12 mouse cellular contexts compared by ENCODE assay signal in the genomic region with DNA sequence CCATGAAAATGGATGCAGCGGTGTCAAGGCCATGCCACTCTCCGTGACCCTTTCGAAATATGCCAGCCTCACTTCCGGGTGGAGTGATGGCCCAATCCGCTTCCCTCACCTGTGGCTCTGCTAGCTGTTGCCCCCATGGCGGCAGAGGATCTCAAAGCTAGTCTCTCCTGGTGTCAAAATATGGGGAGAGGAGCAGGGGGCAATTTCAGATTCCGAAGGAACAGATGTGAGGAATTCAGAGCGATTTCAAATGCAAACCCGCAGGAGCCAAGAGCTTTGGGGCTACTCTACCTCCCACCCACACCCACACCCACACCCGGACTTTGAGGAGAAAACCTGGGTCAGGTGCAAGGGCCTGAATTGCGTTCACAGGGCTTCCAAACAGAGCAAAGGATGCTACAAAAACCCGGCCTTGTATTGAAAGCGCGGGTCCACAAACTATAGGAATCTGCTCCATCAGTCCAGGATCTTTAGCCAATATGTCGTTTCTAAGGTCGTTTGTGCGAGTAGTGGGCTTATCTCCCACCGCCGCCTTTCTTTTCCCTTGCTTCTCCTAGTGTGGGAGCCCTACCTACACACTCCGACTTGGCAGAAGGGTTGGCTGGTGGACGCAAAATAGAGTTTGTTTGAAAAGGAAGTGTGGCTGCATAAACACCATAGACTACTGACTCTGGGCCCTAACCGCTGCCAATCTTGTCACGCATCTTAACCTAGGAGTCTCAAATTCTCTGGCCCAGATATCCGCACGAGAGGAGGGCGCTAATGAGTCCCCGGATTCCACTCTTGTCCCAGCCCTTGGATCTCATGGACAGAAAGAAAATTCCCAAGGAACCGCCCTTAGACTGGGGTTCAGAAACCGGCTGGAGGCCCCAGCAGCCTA. TPM values are rescaled to one million over a fixed set of nuclear protein-coding genes. Genes with fewer than 3 reads are reported as not detected.
DNase-seq lines count a peak whose midpoint lies in the region; ATAC-seq and TF ChIP-seq lines count a peak whose summit lies in the region.
"Had no signal": no experiment of that assay in that cellular context is flagged by ENCODE, and none has a peak within 500 bp of the region (broad histone marks: within the 10 kb centered on the region; RNA-seq: fewer than 3 reads in every experiment).

No protein-coding gene starts in this region.

- TF ChIP-seq EP300 in lung, postnatal 0 days (IDR thresholded peaks at IDR 0.05) = no peak
- no peak for TF ChIP-seq EP300 in heart, postnatal 0 days (IDR thresholded peaks at IDR 0.05; ENCODE audit: low read depth)

- WGBS in forebrain, embryonic 10.5 days = under 1% methylated on average over 29 of the region's 29 CpGs
- under 1% methylated on average over 29 of the region's 29 CpGs for WGBS in forebrain, embryonic 14.5 days
- WGBS in lung, postnatal 0 days = 4% methylated on average over 29 of the region's 29 CpGs
- 9% methylated on average over 29 of the region's 29 CpGs for WGBS in heart, postnatal 0 days
- 14% methylated on average over 29 of the region's 29 CpGs for WGBS in stomach, embryonic 14.5 days

- ATAC-seq in forebrain, embryonic 14.5 days = no peak
- ATAC-seq in lung, postnatal 0 days = no peak
- ATAC-seq in heart, postnatal 0 days (ENCODE audit: insufficient read depth, low read depth) = no peak
- ATAC-seq in stomach, embryonic 14.5 days (ENCODE audit: insufficient number of reproducible peaks, insufficient read depth, low FRiP score, low read depth) = no peak

- H3K36me3 ChIP-seq in forebrain, embryonic 10.5 days (replicated peaks) = no peaks in the 10 kb centered on the region
- no peaks in the 10 kb centered on the region for H3K36me3 ChIP-seq in forebrain, embryonic 14.5 days (ENCODE audit: control insufficient read depth, insufficient read depth, low read length)
- H3K36me3 ChIP-seq in lung, postnatal 0 days (ENCODE audit: insufficient read depth, low read length) = no peaks in the 10 kb centered on the region
- peaks cover 4% of the 10 kb centered on the region; the same call in 1 of the 2 replicates for H3K36me3 ChIP-seq in heart, postnatal 0 days (replicated peaks; ENCODE audit: control insufficient read depth, insufficient read depth, low read length)
- H3K36me3 ChIP-seq in stomach, embryonic 14.5 days (ENCODE audit: control insufficient read depth, insufficient read depth, low read length) = no peaks in the 10 kb centered on the region; the same call in 1 of the 2 replicates
- H3K36me3 ChIP-seq: midbrain, embryonic 12.5 days had no signal

- H3K4me1 ChIP-seq in forebrain, embryonic 10.5 days = peaks cover 17% of the 10 kb centered on the region
- no peaks in the 10 kb centered on the region for H3K4me1 ChIP-seq in forebrain, embryonic 14.5 days (ENCODE audit: control insufficient read depth, insufficient read depth, low read length)
- H3K4me1 ChIP-seq in lung, postnatal 0 days (ENCODE audit: insufficient read depth, low read depth, low read length) = no peaks in the 10 kb centered on the region
- H3K4me1 ChIP-seq in heart, postnatal 0 days (ENCODE audit: control insufficient read depth, insufficient read depth) = peaks cover 29% of the 10 kb centered on the region
- H3K4me1 ChIP-seq in stomach, embryonic 14.5 days (ENCODE audit: control insufficient read depth, insufficient read depth, low read length) = peaks cover 9% of the 10 kb centered on the region; the same call in 1 of the 2 replicates

- no peak for TF ChIP-seq CTCF in lung, postnatal 0 days (IDR thresholded peaks at IDR 0.05)
- no peak for TF ChIP-seq CTCF in heart, postnatal 0 days (IDR thresholded peaks at IDR 0.05; ENCODE audit: low read depth)

- peaks cover 100% of the 10 kb centered on the region for H3K27me3 ChIP-seq in forebrain, embryonic 10.5 days (ENCODE audit: poor library complexity, severe bottlenecking)
- peaks cover 88% of the 10 kb centered on the region for H3K27me3 ChIP-seq in forebrain, embryonic 14.5 days (replicated peaks; ENCODE audit: control insufficient read depth, insufficient read depth, low read length)
- peaks cover 87% of the 10 kb centered on the region for H3K27me3 ChIP-seq in lung, postnatal 0 days (replicated peaks; ENCODE audit: insufficient read depth, low read length)
- H3K27me3 ChIP-seq in heart, postnatal 0 days (ENCODE audit: control insufficient read depth, insufficient read depth, low read length) = no peaks in the 10 kb centered on the region
- H3K27me3 ChIP-seq in stomach, embryonic 14.5 days (ENCODE audit: control insufficient read depth, insufficient read depth, low read length) = peaks cover 18% of the 10 kb centered on the region

- H3K27ac ChIP-seq in forebrain, embryonic 10.5 days = no peak overlapping the region
- H3K27ac ChIP-seq in forebrain, embryonic 14.5 days (ENCODE audit: low read depth, low read length) = no peak overlapping the region
- no peak overlapping the region for H3K27ac ChIP-seq in lung, postnatal 0 days (ENCODE audit: low read length)
- peak overlapping the region; percentile 98 for H3K27ac ChIP-seq in heart, postnatal 0 days (ENCODE audit: low read depth)
- H3K27ac ChIP-seq in stomach, embryonic 14.5 days (ENCODE audit: low read length) = peak overlapping the region; percentile 85
- H3K27ac ChIP-seq: midbrain, embryonic 12.5 days had no signal

- peak overlapping the region; percentile 29; the same call in 1 of the 2 replicates for H3K4me3 ChIP-seq in forebrain, embryonic 10.5 days
- H3K4me3 ChIP-seq in forebrain, embryonic 14.5 days (ENCODE audit: low read depth, low read length) = no peak overlapping the region
- H3K4me3 ChIP-seq in lung, postnatal 0 days (ENCODE audit: low read depth, low read length) = no peak overlapping the region
- peak overlapping the region; percentile 40 for H3K4me3 ChIP-seq in heart, postnatal 0 days (ENCODE audit: low read depth, low read length)
- H3K4me3 ChIP-seq in stomach, embryonic 14.5 days (ENCODE audit: low read depth, low read length) = peak overlapping the region; percentile 66

- H3K4me2 ChIP-seq in forebrain, embryonic 14.5 days (ENCODE audit: low read length) = no peak overlapping the region
- H3K4me2 ChIP-seq in lung, postnatal 0 days (replicated peaks; ENCODE audit: low read depth, low read length) = peak overlapping the region; percentile 39; the same call in 1 of the 2 replicates
- peak overlapping the region; percentile 97 for H3K4me2 ChIP-seq in heart, postnatal 0 days (ENCODE audit: low read depth, low read length)
- H3K4me2 ChIP-seq in stomach, embryonic 14.5 days (replicated peaks; ENCODE audit: low read depth, low read length) = peak overlapping the region; percentile 55

- H3K9me3 ChIP-seq in forebrain, embryonic 10.5 days = no peaks in the 10 kb centered on the region
- H3K9me3 ChIP-seq in forebrain, embryonic 14.5 days (replicated peaks; ENCODE audit: control insufficient read depth, low read length) = no peaks in the 10 kb centered on the region
- no peaks in the 10 kb centered on the region for H3K9me3 ChIP-seq in lung, postnatal 0 days (ENCODE audit: low read length)
- no peaks in the 10 kb centered on the region for H3K9me3 ChIP-seq in heart, postnatal 0 days (replicated peaks; ENCODE audit: control insufficient read depth, low read length)
- H3K9me3 ChIP-seq in stomach, embryonic 14.5 days (ENCODE audit: control insufficient read depth, low read depth, low read length) = no peaks in the 10 kb centered on the region
- H3K9me3 ChIP-seq: midbrain, embryonic 12.5 days had no signal

- H3K9ac ChIP-seq in forebrain, embryonic 14.5 days (ENCODE audit: low read length) = no peak overlapping the region
- no peak overlapping the region for H3K9ac ChIP-seq in lung, postnatal 0 days (replicated peaks; ENCODE audit: low read depth)
- peak overlapping the region; percentile 100 for H3K9ac ChIP-seq in heart, postnatal 0 days (replicated peaks; ENCODE audit: low read depth, low read length)
- H3K9ac ChIP-seq in stomach, embryonic 14.5 days (replicated peaks; ENCODE audit: low read depth, low read length) = peak overlapping the region; percentile 38
- H3K9ac ChIP-seq: midbrain, embryonic 12.5 days had no signal

- DNase-seq in forebrain, embryonic 10.5 days (ENCODE audit: extremely low spot score, low spot score) = peak; percentile 52
- no peak for DNase-seq in forebrain, embryonic 14.5 days (ENCODE audit: low spot score)
- DNase-seq in lung, postnatal 0 days (ENCODE audit: low spot score) = no peak
- DNase-seq in lung, postnatal 10 days = no peak
- DNase-seq in heart, postnatal 0 days (ENCODE audit: low spot score) = peak; percentile 31
- DNase-seq in layer of hippocampus, postnatal 14 days (ENCODE audit: low spot score in 2 of 2) = no peak
- DNase-seq in T-cell, adult 2 months (ENCODE audit: low spot score) = no peak
- DNase-seq: kidney, adult 2 months had no signal

RNA-seq across cellular contexts. Expression of gene Hand2, which starts 6.7 kb away (rescaled TPM):
- polyA plus RNA-seq in forebrain, embryonic 10.5 days (2016; fragmentation: Nextera tagmentation; extraction: Ambion mirVana) = not detected in 2 replicates
- polyA plus RNA-seq in forebrain, embryonic 14.5 days (2014; fragmentation: Nextera tagmentation; extraction: Ambion mirVana) = not detected in 2 replicates
- polyA plus RNA-seq in lung, postnatal 0 days (2015; fragmentation: Nextera tagmentation; extraction: Ambion mirVana) = 0.12 and 0.14 TPM in 2 replicates
- total RNA-seq in heart, postnatal 0 days (2014; rRNA removed; ENCODE audit: low replicate concordance) = 33.2 and 39.5 TPM in 2 replicates
- polyA plus RNA-seq in heart, postnatal 0 days (2015; fragmentation: Nextera tagmentation; extraction: Ambion mirVana) = 9.9 and 11.7 TPM in 2 replicates
- polyA plus RNA-seq in stomach, embryonic 14.5 days (2014; fragmentation: Nextera tagmentation; extraction: Ambion mirVana) = 17.7 and 18.3 TPM in 2 replicates
- total RNA-seq in layer of hippocampus, postnatal 14 days (2021) = not detected
- total RNA-seq: gastrocnemius, postnatal 36 days; left cerebral cortex, postnatal 14 days had no signal
- polyA plus RNA-seq: midbrain, embryonic 12.5 days had no signal

Comparison
In these comparisons a context has a peak if more than half of its experiments do, and no peak if none do; other contexts are left out.
1. DNase-seq: peak in forebrain, embryonic 10.5 days (single experiment) and heart, postnatal 0 days (single experiment); none in forebrain, embryonic 14.5 days (single experiment), lung, postnatal 0 days (single experiment), lung, postnatal 10 days (single experiment), layer of hippocampus, postnatal 14 days (0 of 2) and T-cell, adult 2 months (single experiment).
2. H3K4me3 ChIP-seq: peak in forebrain, embryonic 10.5 days (single experiment), heart, postnatal 0 days (single experiment) and stomach, embryonic 14.5 days (single experiment); none in forebrain, embryonic 14.5 days (single experiment) and lung, postnatal 0 days (single experiment).
3. H3K27ac ChIP-seq: peak in heart, postnatal 0 days (single experiment) and stomach, embryonic 14.5 days (single experiment); none in forebrain, embryonic 10.5 days (single experiment), forebrain, embryonic 14.5 days (single experiment) and lung, postnatal 0 days (single experiment).
4. H3K9ac ChIP-seq: peak in heart, postnatal 0 days (single experiment) and stomach, embryonic 14.5 days (single experiment); none in forebrain, embryonic 14.5 days (single experiment) and lung, postnatal 0 days (single experiment).